Mouse (Mus musculus) adrenal gland (tissue): ENCODE data around the gene Nbeal2.
"Not testable (repeated sequence)": the region's sequence is repeated elsewhere in the genome, so short reads cannot be mapped to it uniquely, and the experiment has no call there.

Experiments used
- intact Hi-C: fragments of 180-260 bp; cut with DNase I; formaldehyde crosslinking; loops from one replicate; pipeline ENCODE4 v1.15.1; 2025
- long read RNA-seq, 2 experiments: library from polyadenylated mRNA; unstranded; transcript quantifications; one replicate each; pipeline ENCODE4 v2.0.0; 2020; ENCODE audit warnings: borderline replicate concordance in 1 of 2; ENCODE audit not compliant: insufficient replicate concordance in 1 of 2

Nbeal2 gene
- long read RNA-seq, experiment 1, partial matches to known transcripts, result 0 of 2 reads
- long read RNA-seq, experiment 1, other reads (novel, unspliced or antisense), result 2 of 2 reads
- long read RNA-seq, experiment 2, partial matches to known transcripts, result 1 of 2 reads
- long read RNA-seq, experiment 2, other reads (novel, unspliced or antisense), result 1 of 2 reads

GRCm38 (mm10) chr9:110653655-110654461 lies at the start of gene Nbeal2:
TSS of gene Nbeal2 (minus strand) at chr9:110654161.
- intact Hi-C loops, result no loop called here

GRCm38 (mm10) chr9:110702848-110703247 lies 48.9 kb upstream of the Nbeal2 start:
- intact Hi-C loops, result loop anchor here (10.0 kb wide), 2 partner anchors 258 to 288 kb away; partner anchors contain the start of gene Ngp

- intact Hi-C loops, result loop anchor here (10.0 kb wide), 2 partner anchors 257 to 287 kb away; partner anchors contain the start of gene Ngp
Measured at GRCm38 (mm10) chr9:110701114-110702032, 47.4 kb upstream of the Nbeal2 start.

- intact Hi-C loops, result no loop called here
Measured at GRCm38 (mm10) chr9:110699574-110699973, 45.6 kb upstream of the Nbeal2 start.

- intact Hi-C loops, result no loop called here
Measured at GRCm38 (mm10) chr9:110697465-110697864, 43.5 kb upstream of the Nbeal2 start.

GRCm38 (mm10) chr9:110696427-110696826 lies 42.5 kb upstream of the Nbeal2 start:
- intact Hi-C loops, result no loop called here

GRCm38 (mm10) chr9:110695165-110695755 lies 41.3 kb upstream of the Nbeal2 start:
- intact Hi-C loops, result no loop called here

GRCm38 (mm10) chr9:110689261-110689779 lies 35.4 kb upstream of the Nbeal2 start:
- intact Hi-C loops, result no loop called here

GRCm38 (mm10) chr9:110687846-110688245 lies 33.9 kb upstream of the Nbeal2 start:
- intact Hi-C loops, result no loop called here

- intact Hi-C loops, result no loop called here
Measured at GRCm38 (mm10) chr9:110687061-110687460, 33.1 kb upstream of the Nbeal2 start.

- intact Hi-C loops, result no loop called here
Measured at GRCm38 (mm10) chr9:110686472-110686871, 32.5 kb upstream of the Nbeal2 start.

GRCm38 (mm10) chr9:110685591-110685990 lies 31.6 kb upstream of the Nbeal2 start:
- intact Hi-C loops, result no loop called here

- intact Hi-C loops, result no loop called here
Measured at GRCm38 (mm10) chr9:110685187-110685586, 31.2 kb upstream of the Nbeal2 start.

- intact Hi-C loops, result no loop called here
Measured at GRCm38 (mm10) chr9:110684100-110684831, 30.3 kb upstream of the Nbeal2 start.

- intact Hi-C loops, result no loop called here
Measured at GRCm38 (mm10) chr9:110683574-110684099, 29.7 kb upstream of the Nbeal2 start.

GRCm38 (mm10) chr9:110682697-110683096 lies 28.7 kb upstream of the Nbeal2 start:
- intact Hi-C loops, result not testable (repeated sequence)

GRCm38 (mm10) chr9:110682255-110682654 lies 28.3 kb upstream of the Nbeal2 start:
- intact Hi-C loops, result no loop called here

GRCm38 (mm10) chr9:110681817-110682216 lies 27.9 kb upstream of the Nbeal2 start:
- intact Hi-C loops, result no loop called here

- intact Hi-C loops, result no loop called here
Measured at GRCm38 (mm10) chr9:110680736-110681507, 27.0 kb upstream of the Nbeal2 start.
